Mouse (Mus musculus) MEL (cell line): ENCODE results near the gene Pitpnb. TPM values are rescaled to one million over a fixed set of nuclear protein-coding genes. Genes with fewer than 3 reads are reported as not detected.

ENCODE experiments used
- DNase-seq: peaks from one replicate; pipeline ENCODE4 v3.0.0; 2011; ENCODE audit warnings: low read depth, low spot score
- H3K27ac ChIP-seq: 2 replicates; pipeline ENCODE4 v1.5.1; 2012; ENCODE audit warnings: low read depth, mild to moderate bottlenecking, control low read depth, low read length, moderate library complexity; ENCODE audit not compliant: control insufficient read depth
- H3K27me3 ChIP-seq, 2 experiments: fragments of 150-350 bp in 1 of 2; sonication (generic) in 1 of 2; 2 replicates each; pipeline ENCODE4 v1.6.1; 2012; ENCODE audit warnings: low read length in 2 of 2, mild to moderate bottlenecking in 2 of 2, improper control_type of control experiment in 1 of 2, moderate library complexity in 1 of 2; ENCODE audit not compliant: insufficient read depth in 2 of 2, control insufficient read depth in 1 of 2
- H3K36me3 ChIP-seq, 2 experiments: 2 replicates each; pipeline ENCODE4 v1.6.1; 2012 to 2014; ENCODE audit warnings: low read length in 2 of 2, improper control_type of control experiment in 1 of 2, inconsistent platforms in 1 of 2, mild to moderate bottlenecking in 1 of 2; ENCODE audit not compliant: insufficient read depth in 2 of 2, control insufficient read depth in 1 of 2
- H3K4me1 ChIP-seq, 2 experiments: fragments of 150-350 bp in 1 of 2; sonication (generic) in 1 of 2; 2 replicates each; pipeline ENCODE4 v1.6.1; 2012; ENCODE audit warnings: low read length in 2 of 2, improper control_type of control experiment in 1 of 2, mild to moderate bottlenecking in 1 of 2; ENCODE audit not compliant: insufficient read depth in 2 of 2, control insufficient read depth in 1 of 2
- H3K4me3 ChIP-seq, 2 experiments: fragments of 150-350 bp in 1 of 2; sonication (generic) in 1 of 2; 2 replicates each; pipeline ENCODE4 v1.5.1; 2012; ENCODE audit warnings: low read depth in 2 of 2, low read length in 2 of 2, mild to moderate bottlenecking in 2 of 2, moderate library complexity in 2 of 2, control low read depth in 1 of 2, improper control_type of control experiment in 1 of 2; ENCODE audit not compliant: control insufficient read depth in 1 of 2, insufficient read depth in 1 of 2
- H3K79me2 ChIP-seq: 2 replicates; pipeline ENCODE4 v1.6.1; 2012; ENCODE audit warnings: mild to moderate bottlenecking, low read length, moderate library complexity; ENCODE audit not compliant: control insufficient read depth, poor library complexity, insufficient read depth
- H3K9ac ChIP-seq: 2 replicates; pipeline ENCODE4 v1.6.1; 2012; ENCODE audit warnings: low read depth, mild to moderate bottlenecking, control low read depth, low read length, moderate library complexity; ENCODE audit not compliant: control insufficient read depth, poor library complexity, severe bottlenecking
- H3K9me3 ChIP-seq: fragments of 150-350 bp; sonication (generic); replicated peaks from 2 replicates; pipeline ENCODE4 v1.6.1; 2012; ENCODE audit warnings: mild to moderate bottlenecking, low read length, improper control_type of control experiment, moderate library complexity; ENCODE audit not compliant: insufficient read depth
- CTCF ChIP-seq, 3 experiments: IDR thresholded peaks in 2 of 3; conservative IDR thresholded peaks in 1 of 3; 2 replicates each; pipeline ENCODE4 v1.5.1; 2011 to 2012; ENCODE audit warnings: low read length in 3 of 3, low read depth in 2 of 3, mild to moderate bottlenecking in 2 of 3, improper control_type of control experiment in 1 of 3, inconsistent platforms in 1 of 3, mixed read lengths in 1 of 3, moderate library complexity in 1 of 3; ENCODE audit not compliant: control insufficient read depth in 1 of 3, insufficient read depth in 1 of 3, poor library complexity in 1 of 3, severe bottlenecking in 1 of 3
- E2F4 ChIP-seq: IDR thresholded peaks from 2 replicates; pipeline ENCODE4 v1.6.1; 2011; ENCODE audit warnings: low read depth, low read length, improper control_type of control experiment, borderline replicate concordance
- ETS1 ChIP-seq: IDR thresholded peaks from 2 replicates; pipeline ENCODE4 v1.6.1; 2012; ENCODE audit warnings: low read depth, mild to moderate bottlenecking, inconsistent platforms, low read length, improper control_type of control experiment, moderate library complexity
- MAX ChIP-seq: IDR thresholded peaks from 2 replicates; pipeline ENCODE4 v1.6.1; 2011; ENCODE audit warnings: low read length, improper control_type of control experiment
- MAZ ChIP-seq: IDR thresholded peaks from 2 replicates; pipeline ENCODE4 v1.6.1; 2012; ENCODE audit warnings: low read depth, mild to moderate bottlenecking, inconsistent platforms, low read length, improper control_type of control experiment
- MXI1 ChIP-seq: IDR thresholded peaks from 2 replicates; pipeline ENCODE4 v1.6.1; 2011; ENCODE audit warnings: mild to moderate bottlenecking, low read depth, low read length, improper control_type of control experiment
- POLR2A ChIP-seq, 2 experiments: IDR thresholded peaks; 2 replicates each; pipeline ENCODE4 v1.6.1; 2011 to 2012; ENCODE audit warnings: low read length in 2 of 2, mild to moderate bottlenecking in 2 of 2, control low read depth in 1 of 2, improper control_type of control experiment in 1 of 2, low read depth in 1 of 2, moderate library complexity in 1 of 2; ENCODE audit not compliant: control insufficient read depth in 1 of 2, insufficient read depth in 1 of 2, poor library complexity in 1 of 2
- RAD21 ChIP-seq: IDR thresholded peaks from 2 replicates; pipeline ENCODE4 v1.6.1; 2011; ENCODE audit warnings: mild to moderate bottlenecking, low read depth, low read length, improper control_type of control experiment
- RCOR1 ChIP-seq: IDR thresholded peaks from 2 replicates; pipeline ENCODE4 v1.6.1; 2012; ENCODE audit warnings: low read depth, mild to moderate bottlenecking, inconsistent platforms, low read length, improper control_type of control experiment
- SIN3A ChIP-seq: IDR thresholded peaks from 2 replicates; pipeline ENCODE4 v1.6.1; 2012; ENCODE audit warnings: low read length, improper control_type of control experiment, inconsistent platforms
- SMC3 ChIP-seq: IDR thresholded peaks from 2 replicates; pipeline ENCODE4 v1.6.1; 2011; ENCODE audit warnings: low read depth, low read length, improper control_type of control experiment
- TCF12 ChIP-seq: IDR thresholded peaks from 2 replicates; pipeline ENCODE4 v1.6.1; 2014; ENCODE audit warnings: low read depth, mild to moderate bottlenecking, inconsistent platforms, low read length, improper control_type of control experiment, moderate library complexity
- UBTF ChIP-seq: IDR thresholded peaks from 2 replicates; pipeline ENCODE4 v1.6.1; 2012; ENCODE audit warnings: low read depth, mild to moderate bottlenecking, inconsistent platforms, low read length, improper control_type of control experiment, moderate library complexity, borderline replicate concordance; ENCODE audit not compliant: insufficient read depth
- polyA plus RNA-seq, 2 experiments: library from polyadenylated mRNA; stranded (reverse) in 1 of 2; unstranded in 1 of 2; fragments of >175 nt in 1 of 2; fragments of >200 nt in 1 of 2; gene quantifications; 2 replicates each; pipeline versions ENCODE4 v1.2.1 to v1.2.4; 2012; ENCODE audit warnings: low replicate concordance in 2 of 2, low read depth in 1 of 2; ENCODE audit not compliant: insufficient read length in 2 of 2, insufficient read depth in 1 of 2, missing spikeins in 1 of 2
- total RNA-seq: library from RNA; depleted of rRNA; stranded (reverse); fragments of 300-350 nt; gene quantifications from 2 replicates; pipeline ENCODE4 v1.2.3, GENCODE M21; 2012

The Pitpnb gene
- total and polyA plus RNA-seq, 3 experiments = 21.8 to 111 (median 88.5) TPM

GRCm38 (mm10) chr5:111409412-111410044, 79.0 kb downstream of the Pitpnb start:
- H3K4me3 ChIP-seq = no peak overlapping the region
- H3K79me2 ChIP-seq = no peaks in the 10 kb centered on the region
- H3K27ac ChIP-seq = no peak overlapping the region
- H3K9me3 ChIP-seq = no peaks in the 10 kb centered on the region
- TF ChIP-seq CTCF (IDR thresholded peaks at IDR 0.05 in 2 of 3, conservative IDR thresholded peaks at IDR 0.05 in 1 of 3; ENCODE audit: control insufficient read depth in 1 of 3, insufficient read depth in 1 of 3, low read depth in 2 of 3, low read length in 3 of 3, poor library complexity in 1 of 3, severe bottlenecking in 1 of 3) = peak in 2 of 3 experiments; percentile 1 to 10; a peak in 1 of 6 replicates
- no peak for TF ChIP-seq MXI1
- TF ChIP-seq ETS1 = no peak
- TF ChIP-seq E2F4 = no peak
- no peak for TF ChIP-seq POLR2A (IDR thresholded peaks at IDR 0.05; ENCODE audit: control insufficient read depth in 1 of 2, insufficient read depth in 1 of 2, low read depth in 1 of 2, low read length in 2 of 2, poor library complexity in 1 of 2)
- TF ChIP-seq MAX = no peak
- peak; percentile 26; the same call in 1 of the 2 replicates for TF ChIP-seq SMC3
- no peak for TF ChIP-seq TCF12
- TF ChIP-seq RAD21 = peak; percentile 9
- TF ChIP-seq MAZ = no peak
- H3K36me3 ChIP-seq = no peaks in the 10 kb centered on the region
- H3K27me3 ChIP-seq = no peaks in the 10 kb centered on the region
- H3K9ac ChIP-seq = no peak overlapping the region
- H3K4me1 ChIP-seq = no peaks in the 10 kb centered on the region
- no peak for DNase-seq

DNA sequence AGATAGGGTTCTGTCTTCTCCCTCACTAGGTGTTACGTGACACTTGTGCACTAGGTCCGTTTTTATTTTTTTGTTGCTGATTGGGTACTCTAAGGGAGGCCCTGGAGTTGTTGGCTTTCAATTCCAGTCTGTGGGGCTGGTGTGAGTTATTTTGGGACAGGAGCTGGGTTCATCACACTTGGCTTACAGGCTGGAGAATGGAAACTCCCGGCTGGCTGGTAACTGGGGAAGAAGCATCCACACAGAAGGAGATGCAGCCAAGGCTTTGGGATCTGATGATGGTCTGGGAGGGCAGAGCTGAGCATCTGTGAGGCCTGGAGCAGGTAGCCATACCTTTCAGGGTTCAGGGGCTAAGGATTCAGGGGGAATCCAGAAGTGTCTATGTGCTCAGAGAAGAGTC, 80.1 kb downstream of the Pitpnb start:
- no peak overlapping the region for H3K4me3 ChIP-seq
- no peak for DNase-seq
- no peaks in the 10 kb centered on the region for H3K36me3 ChIP-seq
- no peaks in the 10 kb centered on the region for H3K9me3 ChIP-seq
- H3K27me3 ChIP-seq = no peaks in the 10 kb centered on the region
- no peak overlapping the region for H3K9ac ChIP-seq
- H3K27ac ChIP-seq = no peak overlapping the region
- no peaks in the 10 kb centered on the region for H3K79me2 ChIP-seq
- H3K4me1 ChIP-seq = no peaks in the 10 kb centered on the region
- TF ChIP-seq RAD21 (no peak), UBTF (no peak), RCOR1 (no peak), MAZ (no peak)

GRCm38 (mm10) chr5:111414192-111414591, 83.6 kb downstream of the Pitpnb start:
- H3K36me3 ChIP-seq = no peaks in the 10 kb centered on the region
- H3K27me3 ChIP-seq = no peaks in the 10 kb centered on the region
- no peak overlapping the region for H3K4me3 ChIP-seq
- no peak overlapping the region for H3K27ac ChIP-seq
- no peak overlapping the region for H3K9ac ChIP-seq
- no peaks in the 10 kb centered on the region for H3K4me1 ChIP-seq
- H3K9me3 ChIP-seq = no peaks in the 10 kb centered on the region
- TF ChIP-seq RAD21 = peak; percentile 37
- peak; percentile 31 for TF ChIP-seq SMC3
- TF ChIP-seq SIN3A = no peak
- no peak for TF ChIP-seq POLR2A (IDR thresholded peaks at IDR 0.05; ENCODE audit: control insufficient read depth in 1 of 2, insufficient read depth in 1 of 2, low read depth in 1 of 2, low read length in 2 of 2, poor library complexity in 1 of 2)
- TF ChIP-seq CTCF (IDR thresholded peaks at IDR 0.05 in 2 of 3, conservative IDR thresholded peaks at IDR 0.05 in 1 of 3; ENCODE audit: control insufficient read depth in 1 of 3, insufficient read depth in 1 of 3, low read depth in 2 of 3, low read length in 3 of 3, poor library complexity in 1 of 3, severe bottlenecking in 1 of 3) = peak in 2 of 3 experiments; percentile 26 to 32; a peak in 2 of 6 replicates
- H3K79me2 ChIP-seq = no peaks in the 10 kb centered on the region
- DNase-seq = no peak
